8 mouse cellular contexts compared by ENCODE assay signal in genomic region chr7:78190931-78191653, GRCm38 (mm10).
DNase-seq lines count a peak whose midpoint lies in the region; ATAC-seq lines count a peak whose summit lies in the region.

No protein-coding gene starts in this region.

- no peaks in the 10 kb centered on the region for H3K27me3 ChIP-seq in hindbrain, embryonic 14.5 days (ENCODE audit: control insufficient read depth, insufficient read depth, low read length)
- no peaks in the 10 kb centered on the region for H3K27me3 ChIP-seq in midbrain, embryonic 14.5 days (ENCODE audit: control insufficient read depth, insufficient read depth, low read length)
- H3K27me3 ChIP-seq in heart, embryonic 11.5 days (ENCODE audit: control insufficient read depth, insufficient read depth, low read length): peaks cover 3% of the 10 kb centered on the region; the same call in 1 of the 2 replicates

- peak; percentile 92 for ATAC-seq in hindbrain, embryonic 14.5 days (ENCODE audit: low FRiP score)
- ATAC-seq in midbrain, embryonic 14.5 days (ENCODE audit: low FRiP score, low TSS enrichment): peak; percentile 85
- ATAC-seq in heart, embryonic 11.5 days (replicated peaks; ENCODE audit: insufficient number of reproducible peaks, low FRiP score, low TSS enrichment): no peak

- H3K4me2 ChIP-seq in hindbrain, embryonic 14.5 days (replicated peaks): peak overlapping the region; percentile 27
- H3K4me2 ChIP-seq in midbrain, embryonic 14.5 days (ENCODE audit: low read length): peak overlapping the region; percentile 35
- no peak overlapping the region for H3K4me2 ChIP-seq in heart, embryonic 11.5 days

- no peaks in the 10 kb centered on the region for H3K9me3 ChIP-seq in hindbrain, embryonic 14.5 days (ENCODE audit: control insufficient read depth, low read length)
- H3K9me3 ChIP-seq in midbrain, embryonic 14.5 days (ENCODE audit: control insufficient read depth, low read length): no peaks in the 10 kb centered on the region
- H3K9me3 ChIP-seq in heart, embryonic 11.5 days (replicated peaks; ENCODE audit: control insufficient read depth, low read length): no peaks in the 10 kb centered on the region

- no peak overlapping the region for H3K4me3 ChIP-seq in hindbrain, embryonic 14.5 days (replicated peaks; ENCODE audit: low read length)
- H3K4me3 ChIP-seq in midbrain, embryonic 14.5 days (replicated peaks; ENCODE audit: low read depth, low read length): no peak overlapping the region
- H3K4me3 ChIP-seq in heart, embryonic 11.5 days (ENCODE audit: low read depth, low read length): no peak overlapping the region

- WGBS in hindbrain, embryonic 14.5 days: 18% methylated on average over 17 of the region's 17 CpGs
- WGBS in midbrain, embryonic 14.5 days: 16% methylated on average over 17 of the region's 17 CpGs
- 17% methylated on average over 17 of the region's 17 CpGs for WGBS in heart, embryonic 11.5 days (ENCODE audit: insufficient replicate concordance)

- H3K9ac ChIP-seq in hindbrain, embryonic 14.5 days: no peak overlapping the region
- 0 out of 2 replicates have a peak overlapping the region, but pooled peaks have one; percentile 12 for H3K9ac ChIP-seq in midbrain, embryonic 14.5 days (replicated peaks; ENCODE audit: low read length)
- H3K9ac ChIP-seq in heart, embryonic 11.5 days (ENCODE audit: low read depth, low read length): no peak overlapping the region

- no peaks in the 10 kb centered on the region for H3K36me3 ChIP-seq in hindbrain, embryonic 14.5 days (replicated peaks; ENCODE audit: control insufficient read depth, insufficient read depth)
- H3K36me3 ChIP-seq in midbrain, embryonic 14.5 days (ENCODE audit: control insufficient read depth, insufficient read depth, low read length): 0 out of 2 replicates have a peak, but pooled peaks cover 2% of the 10 kb centered on the region
- H3K36me3 ChIP-seq in heart, embryonic 11.5 days (ENCODE audit: control insufficient read depth, insufficient read depth, low read length): no peaks in the 10 kb centered on the region

- H3K27ac ChIP-seq in hindbrain, embryonic 14.5 days: peak overlapping the region; percentile 46
- peak overlapping the region; percentile 73 for H3K27ac ChIP-seq in midbrain, embryonic 14.5 days (replicated peaks; ENCODE audit: low read depth, low read length)
- H3K27ac ChIP-seq in heart, embryonic 11.5 days (ENCODE audit: low read depth, low read length): no peak overlapping the region

- intact Hi-C loops in gastrocnemius, postnatal 14 days (cut with DNase I; ENCODE audit: low total_unique reads): no loop called here

- peak; percentile 6 for DNase-seq in gastrocnemius, adult 18-20 months (ENCODE audit: low spot score)
- DNase-seq in gastrocnemius, postnatal 14 days: no peak
- peak; percentile 69 for DNase-seq in embryo, embryonic 11 days
- DNase-seq in hindbrain, embryonic 14.5 days (ENCODE audit: low spot score): peak; percentile 73
- peak; percentile 87 for DNase-seq in midbrain, embryonic 14.5 days
- no peak for DNase-seq in spleen, adult 12 weeks (ENCODE audit: low spot score)
- DNase-seq in thymus, postnatal 10 days (ENCODE audit: low spot score in 2 of 2): no peak

- H3K4me1 ChIP-seq in hindbrain, embryonic 14.5 days (replicated peaks; ENCODE audit: control insufficient read depth, insufficient read depth, low read length): peaks cover 11% of the 10 kb centered on the region
- peaks cover 12% of the 10 kb centered on the region for H3K4me1 ChIP-seq in midbrain, embryonic 14.5 days (ENCODE audit: control insufficient read depth, insufficient read depth, low read length)
- no peaks in the 10 kb centered on the region for H3K4me1 ChIP-seq in heart, embryonic 11.5 days (ENCODE audit: control insufficient read depth, insufficient read depth, low read length)

Comparison
In these comparisons a context has a peak if more than half of its experiments do, and no peak if none do; other contexts are left out.
1. DNase-seq: peak in gastrocnemius, adult 18-20 months (single experiment), embryo, embryonic 11 days (single experiment), hindbrain, embryonic 14.5 days (single experiment) and midbrain, embryonic 14.5 days (single experiment); none in gastrocnemius, postnatal 14 days (single experiment), spleen, adult 12 weeks (single experiment) and thymus, postnatal 10 days (0 of 2).